Mouse (Mus musculus): ENCODE data around the gene Tmem218. TPM values are rescaled to one million over a fixed set of nuclear protein-coding genes. Genes with fewer than 3 reads are reported as not detected.

Tmem218 gene
- total RNA-seq, 2 experiments from 2014 or later: 9.6 to 10.2 TPM

DNA sequence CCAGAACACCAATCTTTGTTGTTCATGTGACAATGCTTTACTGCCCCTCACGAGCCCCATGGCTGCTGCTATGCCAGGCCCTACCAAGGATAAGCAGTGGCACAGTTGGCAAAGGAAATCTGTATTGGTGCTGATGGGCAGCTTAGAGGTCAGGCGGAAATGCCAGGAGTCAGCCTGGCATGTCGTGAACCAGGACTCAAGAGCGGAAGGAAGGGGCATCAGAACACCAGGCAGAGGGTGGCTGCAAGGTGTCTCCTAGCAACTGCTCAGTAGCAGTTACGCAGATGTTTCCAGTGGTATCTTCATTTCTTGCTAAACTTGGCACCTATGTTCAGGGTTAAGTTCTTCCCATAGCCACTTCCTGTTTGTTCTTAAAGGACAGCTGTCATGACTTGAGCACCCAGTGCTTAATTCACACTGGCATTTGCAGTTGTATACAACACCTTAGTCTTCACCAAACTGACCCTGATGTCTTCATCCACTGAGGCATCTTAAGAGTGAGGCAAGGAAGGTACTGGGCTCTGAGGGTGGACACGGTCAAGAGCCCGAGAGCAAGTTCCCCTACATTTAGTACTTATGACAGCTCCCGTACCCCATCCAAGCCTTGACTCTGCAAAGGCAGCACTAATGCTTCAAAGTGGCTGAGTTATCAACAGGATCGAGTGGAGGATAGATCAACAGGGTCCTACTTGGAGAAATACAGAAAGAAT, 22.6 kb downstream of the Tmem218 start:
- no peak for DNase-seq (ENCODE audit: low spot score in 2 of 2)

DNA sequence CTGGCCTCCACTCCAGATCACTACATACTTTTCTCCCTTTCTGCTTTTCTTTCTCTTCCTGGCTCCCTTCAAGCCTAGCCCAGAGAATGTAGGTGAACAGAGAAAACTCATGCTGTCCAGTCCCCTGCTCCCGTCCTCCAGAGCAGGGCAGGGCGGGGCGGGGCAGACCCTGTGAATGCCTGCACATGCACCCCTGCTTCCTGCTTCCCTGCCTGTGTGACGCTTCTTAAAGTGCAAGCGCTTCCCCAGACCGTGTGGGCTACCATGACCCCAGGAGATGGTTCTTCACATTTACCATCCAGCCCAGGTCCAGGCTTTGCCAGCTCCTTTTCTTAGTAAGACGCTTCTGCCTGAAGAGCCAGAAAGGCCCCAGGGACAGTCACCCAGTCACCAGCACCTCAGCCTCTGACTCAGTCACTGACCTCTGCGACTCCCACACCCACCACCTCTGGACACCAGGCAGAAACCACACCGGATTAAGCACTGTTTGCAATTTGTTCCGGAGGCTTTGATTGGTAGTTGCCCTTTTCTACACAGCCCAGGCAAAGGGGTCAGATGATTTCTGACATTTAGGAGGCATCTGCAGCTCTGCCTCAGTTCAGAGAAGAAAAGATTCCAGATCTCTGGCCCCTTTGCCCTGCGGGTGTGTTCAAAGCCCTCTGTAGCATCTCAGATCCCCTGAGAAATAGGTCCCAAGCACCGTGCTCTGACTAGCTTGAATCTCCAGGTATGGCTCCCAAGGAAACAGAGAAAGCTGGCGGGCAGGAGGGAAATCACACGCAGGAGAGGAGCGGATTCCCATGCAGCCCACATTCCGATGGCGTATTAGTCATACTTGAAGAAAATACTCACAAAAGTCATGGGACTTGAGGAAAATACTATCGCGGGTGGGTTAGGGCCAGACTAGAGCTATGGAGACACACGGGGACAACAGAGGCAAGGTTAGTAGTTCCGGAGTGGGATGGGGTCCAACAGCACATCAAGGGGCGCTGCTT, 24.5 kb downstream of the Tmem218 start:
- DNase-seq (ENCODE audit: low spot score in 2 of 2): no peak

DNA sequence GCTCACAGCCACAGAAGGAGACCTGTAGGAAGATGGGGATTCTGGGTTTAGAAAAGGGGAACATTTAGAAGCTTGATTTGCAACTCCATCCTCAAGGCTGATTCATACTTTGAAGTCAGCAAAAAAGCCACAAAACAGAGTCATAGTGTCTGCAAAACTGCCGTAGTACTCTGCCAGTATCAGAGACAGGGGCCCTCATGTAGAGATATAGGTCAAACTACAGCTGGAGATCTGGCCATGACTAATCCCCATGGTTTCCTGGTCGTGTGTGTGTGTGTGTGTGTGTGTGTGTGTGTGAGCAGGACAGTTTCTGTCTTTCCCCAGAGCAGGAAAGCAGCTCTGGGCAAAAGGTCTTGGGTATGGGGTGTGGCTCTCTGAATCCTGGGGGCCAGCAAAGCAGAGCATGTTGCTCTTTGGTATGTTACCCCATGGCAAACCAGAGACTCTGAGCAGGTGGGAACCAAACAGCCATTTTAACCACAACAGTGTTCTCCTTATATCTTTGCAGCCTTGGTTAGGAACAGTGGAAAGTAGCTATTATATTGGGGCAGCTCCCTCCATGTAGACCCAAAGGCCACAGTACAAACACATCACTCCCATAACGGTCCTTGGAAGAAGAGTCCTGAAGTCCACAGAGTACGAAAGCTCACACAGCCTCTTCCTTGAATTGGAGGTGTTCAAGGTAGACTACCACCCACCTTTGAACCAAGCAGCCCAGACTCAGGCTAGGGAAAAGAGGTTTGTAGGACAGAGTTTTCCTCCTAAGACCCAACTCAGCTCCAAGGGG, 28.1 kb downstream of the Tmem218 start:
- DNase-seq (ENCODE audit: low spot score in 2 of 2): no peak

- no peak for DNase-seq (ENCODE audit: low spot score in 2 of 2)
Observed at GRCm38 (mm10) chr9:37242764-37243163, 34.7 kb downstream of the Tmem218 start.

DNA sequence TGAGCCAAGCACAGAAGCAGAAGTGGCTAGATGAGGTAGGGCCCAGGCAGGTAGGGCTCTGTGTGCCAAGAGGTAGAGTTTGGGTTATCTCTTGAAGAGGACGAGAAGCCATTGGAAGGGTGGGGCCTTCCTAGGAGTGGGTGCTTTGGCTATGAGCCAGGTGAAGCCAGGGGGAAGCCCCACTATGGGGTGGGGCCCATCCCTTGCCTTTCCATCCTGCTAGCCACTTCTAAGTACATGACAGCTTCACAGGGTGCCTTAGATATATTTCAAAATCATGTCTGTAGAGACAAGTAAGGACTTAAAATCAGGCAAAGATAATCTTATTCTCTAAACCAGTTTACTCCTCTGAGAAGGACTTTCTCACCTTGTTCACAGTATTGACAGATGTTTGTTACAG, 36.6 kb downstream of the Tmem218 start:
- no peak for DNase-seq (ENCODE audit: low spot score in 2 of 2)

- DNase-seq (ENCODE audit: low spot score in 2 of 2): no peak
Observed at GRCm38 (mm10) chr9:37245404-37245803, 37.4 kb downstream of the Tmem218 start.

GRCm38 (mm10) chr9:37245810-37246209, 37.8 kb downstream of the Tmem218 start:
- DNase-seq (ENCODE audit: low spot score in 2 of 2): no peak

GRCm38 (mm10) chr9:37247429-37247828, 39.4 kb downstream of the Tmem218 start:
- peak in 1 of 2 experiments; percentile 45 for DNase-seq (ENCODE audit: low spot score in 2 of 2)

GRCm38 (mm10) chr9:37248381-37248906, 40.4 kb downstream of the Tmem218 start:
- no peak for DNase-seq (ENCODE audit: low spot score in 2 of 2)

DNA sequence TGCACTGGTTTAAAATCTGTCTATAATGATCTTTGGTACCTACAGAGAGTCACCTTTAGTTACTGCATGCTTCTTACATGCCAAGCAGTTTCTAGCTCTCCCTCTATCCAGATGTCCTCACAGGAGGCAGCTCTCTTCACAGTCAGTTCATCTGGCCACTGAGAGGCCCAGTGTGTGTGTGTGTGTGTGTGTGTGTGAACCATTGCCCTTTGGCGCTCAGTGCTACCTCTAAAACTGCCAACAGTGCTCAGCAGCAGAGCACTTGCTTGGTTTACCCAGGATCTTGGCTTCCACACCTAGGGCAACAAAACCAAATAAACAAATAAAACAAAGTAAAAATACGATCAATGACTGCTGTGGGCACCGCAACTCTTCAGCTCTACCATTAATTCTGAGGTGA, 42.0 kb downstream of the Tmem218 start:
- DNase-seq (ENCODE audit: low spot score in 2 of 2): no peak

- no peak for DNase-seq (ENCODE audit: low spot score in 2 of 2)
Observed at GRCm38 (mm10) chr9:37250631-37251030, 42.6 kb downstream of the Tmem218 start.

DNA sequence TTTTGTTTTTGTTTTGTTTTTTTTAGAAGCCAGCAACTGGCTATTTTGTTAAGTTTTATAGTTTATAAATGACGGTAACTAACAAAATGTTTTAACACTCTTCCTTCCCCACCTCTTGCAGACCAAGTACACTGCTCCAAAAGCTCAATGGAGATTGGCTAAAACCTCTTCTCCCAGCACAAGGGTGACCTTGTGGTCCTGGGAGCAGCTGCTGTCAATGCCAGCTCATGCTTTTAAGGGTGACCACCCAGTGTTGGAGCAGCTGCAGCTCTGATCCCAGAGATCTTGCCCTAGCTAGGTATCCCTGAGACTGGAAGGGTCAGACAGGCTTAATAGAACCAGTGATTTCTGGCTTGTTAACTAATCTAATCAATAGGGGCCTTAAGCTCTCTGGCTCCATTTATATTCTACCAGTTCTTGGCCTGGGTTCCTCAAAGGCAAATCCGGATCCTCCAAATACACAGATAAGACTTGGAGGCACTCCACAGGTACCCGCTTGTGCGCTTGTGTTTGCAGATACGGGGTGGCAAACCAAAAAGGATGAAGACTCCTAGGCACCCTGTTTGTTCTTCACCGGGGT, 46.6 kb downstream of the Tmem218 start:
- peak in 1 of 2 experiments; percentile 21 for DNase-seq (ENCODE audit: low spot score in 2 of 2)

GRCm38 (mm10) chr9:37255149-37255888, 47.3 kb downstream of the Tmem218 start, which contains the start of gene Slc37a2:
Slc37a2 (minus strand) TSS chr9:37255738.
- peak; percentile 61 to 77 for DNase-seq (ENCODE audit: low spot score in 2 of 2)

GRCm38 (mm10) chr9:37255889-37256225, 47.8 kb downstream of the Tmem218 start:
- peak; percentile 40 to 55 for DNase-seq (ENCODE audit: low spot score in 2 of 2)

- DNase-seq (ENCODE audit: low spot score in 2 of 2): no peak
Observed at GRCm38 (mm10) chr9:37266622-37267021, 58.6 kb downstream of the Tmem218 start.

Other genes with a start within 250 kb of the Tmem218 start
- 10 to 100 TPM; 25.4 to 29.5 TPM for gene Pknox2, start 60.8 kb upstream of the Tmem218 start, total RNA-seq (2021)
- 1 to 10 TPM; 1.6 to 3.0 TPM for gene Slc37a2, start 47.5 kb downstream of the Tmem218 start, total RNA-seq (2021)
- 1 to 10 TPM; 2.2 to 2.7 TPM for gene Ccdc15, start 140.2 kb downstream of the Tmem218 start, total RNA-seq (2021)
- gene Hepacam, start 159.1 kb downstream of the Tmem218 start, total RNA-seq (2021): 10 to 100 TPM; 77.2 to 81.9 TPM
- gene Robo4, start 193.7 kb downstream of the Tmem218 start, total RNA-seq (2021): 1 to 10 TPM; 7.6 to 9.9 TPM
- gene Robo3, start 225.0 kb downstream of the Tmem218 start, total RNA-seq (2021): 10 to 100 TPM; 19.0 to 22.3 TPM

Data from layer of hippocampus, postnatal 14 days (tissue).